Mouse (Mus musculus) right cerebral cortex, postnatal 36 days (tissue): ENCODE results near the gene Tcf19.
"Not testable (repeated sequence)": the region's sequence is repeated elsewhere in the genome, so short reads cannot be mapped to it uniquely, and the experiment has no call there.

Source experiments
- DNase-seq, 2 experiments: peaks; one replicate each; pipeline ENCODE4 v3.0.0; 2022; ENCODE audit warnings: low spot score in 2 of 2, mixed read lengths in 1 of 2

Gene Tcf19

GRCm38 (mm10) chr17:35485702-35486101 is 30.9 kb downstream of the Tcf19 start:
- DNase-seq, result no peak

- peak in 1 of 2 experiments; percentile 9 for DNase-seq
Measured at GRCm38 (mm10) chr17:35484066-35484465, 32.6 kb downstream of the Tcf19 start.

- DNase-seq, result no peak
Measured at GRCm38 (mm10) chr17:35469842-35470751, 46.5 kb downstream of the Tcf19 start, which contains the start of gene H2-Q10. H2-Q10 (plus strand) TSS chr17:35470089.

GRCm38 (mm10) chr17:35468936-35469335 is 47.7 kb downstream of the Tcf19 start:
- not testable (repeated sequence) for DNase-seq

- not testable (repeated sequence) for DNase-seq
Measured at GRCm38 (mm10) chr17:35465651-35466050, 51.0 kb downstream of the Tcf19 start.
